Mouse (Mus musculus): ENCODE measurements around the gene Scfd2. TPM values are rescaled to one million over a fixed set of nuclear protein-coding genes. Genes with fewer than 3 reads are reported as not detected.

The Scfd2 gene
- total and polyA plus RNA-seq, 2 experiments, result 8.5 to 11.5 TPM

DNA sequence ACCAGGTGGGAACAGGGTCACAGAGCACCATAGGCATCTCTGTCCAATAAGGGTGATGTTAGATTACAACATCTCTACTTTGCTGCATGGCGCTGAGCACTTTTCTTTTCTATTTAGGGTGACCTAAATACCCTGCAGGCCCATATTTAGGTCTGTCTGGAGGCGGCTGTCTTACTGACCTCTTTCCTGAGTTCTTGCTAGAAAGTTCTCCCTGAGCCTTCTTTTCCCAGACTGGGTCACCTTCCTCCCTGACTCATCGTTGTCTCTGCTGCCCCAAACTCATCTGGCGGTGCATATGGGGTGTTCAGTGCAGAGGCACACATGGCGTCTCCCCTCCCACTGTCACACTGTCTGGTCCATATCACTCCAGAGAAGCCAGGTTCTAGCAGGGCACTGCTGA lies 305.4 kb downstream of the Scfd2 start:
- Histone ChIP-seq H3K27me3 (ENCODE audit: control insufficient read depth, insufficient read depth, low read length) (no peaks in the 10 kb centered on the region), H3K27ac (replicated peaks; ENCODE audit: insufficient read depth, low read depth, low read length) (no peak overlapping the region), H3K4me3 (ENCODE audit: insufficient read depth, low read depth, low read length) (no peak overlapping the region), H3K9ac (ENCODE audit: low read depth, low read length) (no peak overlapping the region), H3K79me2 (ENCODE audit: control insufficient read depth, insufficient read depth, low read length) (no peaks in the 10 kb centered on the region), H3K36me3 (ENCODE audit: control insufficient read depth, insufficient read depth, low read length) (no peaks in the 10 kb centered on the region), H3K4me1 (ENCODE audit: control insufficient read depth, insufficient read depth, low read length) (no peaks in the 10 kb centered on the region)
- no peak for TF ChIP-seq POLR2A (IDR thresholded peaks at IDR 0.05; ENCODE audit: extremely low read depth, insufficient read depth, low read length)
- no peak for TF ChIP-seq CTCF (IDR thresholded peaks at IDR 0.05; ENCODE audit: low read depth, low read length)
- DNase-seq (ENCODE audit: extremely low read depth, low read depth, low spot score), result no peak
- WGBS, result 96% methylated on average over 5 of the region's 5 CpGs

DNA sequence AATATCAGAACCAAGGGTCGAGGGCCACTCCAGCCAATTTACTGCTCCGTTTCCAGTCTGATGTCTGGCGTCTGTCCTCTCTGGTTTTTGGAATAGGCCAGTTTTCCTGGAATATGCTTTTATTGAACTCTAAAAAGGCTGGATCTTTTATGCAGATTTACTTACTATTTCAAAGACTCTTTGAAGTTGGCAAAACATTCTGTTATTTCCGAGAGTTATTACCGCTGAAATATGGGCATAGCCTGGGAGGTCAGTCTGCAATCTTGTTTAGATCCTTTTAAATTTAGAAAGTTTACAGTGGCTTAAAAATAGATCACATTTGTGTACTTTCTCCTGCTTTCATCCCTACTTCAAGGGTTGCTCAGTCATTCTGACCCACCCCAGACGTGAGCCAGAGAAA lies 307.1 kb downstream of the Scfd2 start:
- Histone ChIP-seq H3K4me1 (ENCODE audit: control insufficient read depth, insufficient read depth, low read length) (no peaks in the 10 kb centered on the region), H3K27me3 (ENCODE audit: control insufficient read depth, insufficient read depth, low read length) (no peaks in the 10 kb centered on the region), H3K79me2 (ENCODE audit: control insufficient read depth, insufficient read depth, low read length) (no peaks in the 10 kb centered on the region), H3K4me3 (ENCODE audit: insufficient read depth, low read depth, low read length) (no peak overlapping the region), H3K27ac (replicated peaks; ENCODE audit: insufficient read depth, low read depth, low read length) (no peak overlapping the region), H3K36me3 (ENCODE audit: control insufficient read depth, insufficient read depth, low read length) (no peaks in the 10 kb centered on the region), H3K9ac (ENCODE audit: low read depth, low read length) (no peak overlapping the region)
- no peak for TF ChIP-seq POLR2A (IDR thresholded peaks at IDR 0.05; ENCODE audit: extremely low read depth, insufficient read depth, low read length)
- TF ChIP-seq CTCF (IDR thresholded peaks at IDR 0.05; ENCODE audit: low read depth, low read length), result no peak
- WGBS, result 52% methylated on average over 6 of the region's 6 CpGs
- DNase-seq (ENCODE audit: extremely low read depth, low read depth, low spot score), result no peak

DNA sequence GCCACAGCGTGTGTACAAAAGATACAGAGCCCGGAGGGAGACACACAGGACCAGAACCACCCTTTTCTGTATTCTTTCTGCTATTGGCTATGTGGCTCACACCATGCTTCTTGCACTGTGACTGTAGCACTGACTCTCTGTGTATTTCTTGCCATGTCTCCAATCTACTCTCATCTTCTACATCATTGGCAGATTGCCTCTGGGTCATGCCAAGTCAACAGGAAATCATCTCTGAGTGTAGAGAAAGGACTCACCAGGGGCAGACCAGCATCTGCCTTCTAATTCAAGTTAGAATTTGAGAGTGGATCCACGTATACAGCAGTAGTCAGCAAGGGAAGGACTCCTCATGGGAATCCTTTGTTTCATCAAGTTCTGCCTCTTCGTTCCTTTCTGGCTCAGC lies 308.9 kb downstream of the Scfd2 start:
- no peak overlapping the region for H3K27ac ChIP-seq (replicated peaks; ENCODE audit: insufficient read depth, low read depth, low read length)
- no peaks in the 10 kb centered on the region for H3K79me2 ChIP-seq (ENCODE audit: control insufficient read depth, insufficient read depth, low read length)
- no peak for DNase-seq (ENCODE audit: extremely low read depth, low read depth, low spot score)
- WGBS, result 89% methylated on average over 4 of the region's 4 CpGs
- H3K36me3 ChIP-seq (ENCODE audit: control insufficient read depth, insufficient read depth, low read length), result no peaks in the 10 kb centered on the region
- H3K4me1 ChIP-seq (ENCODE audit: control insufficient read depth, insufficient read depth, low read length), result no peaks in the 10 kb centered on the region
- no peak for TF ChIP-seq POLR2A (IDR thresholded peaks at IDR 0.05; ENCODE audit: extremely low read depth, insufficient read depth, low read length)
- no peak for TF ChIP-seq CTCF (IDR thresholded peaks at IDR 0.05; ENCODE audit: low read depth, low read length)
- no peaks in the 10 kb centered on the region for H3K27me3 ChIP-seq (ENCODE audit: control insufficient read depth, insufficient read depth, low read length)
- H3K4me3 ChIP-seq (ENCODE audit: insufficient read depth, low read depth, low read length), result no peak overlapping the region
- H3K9ac ChIP-seq (ENCODE audit: low read depth, low read length), result no peak overlapping the region

DNA sequence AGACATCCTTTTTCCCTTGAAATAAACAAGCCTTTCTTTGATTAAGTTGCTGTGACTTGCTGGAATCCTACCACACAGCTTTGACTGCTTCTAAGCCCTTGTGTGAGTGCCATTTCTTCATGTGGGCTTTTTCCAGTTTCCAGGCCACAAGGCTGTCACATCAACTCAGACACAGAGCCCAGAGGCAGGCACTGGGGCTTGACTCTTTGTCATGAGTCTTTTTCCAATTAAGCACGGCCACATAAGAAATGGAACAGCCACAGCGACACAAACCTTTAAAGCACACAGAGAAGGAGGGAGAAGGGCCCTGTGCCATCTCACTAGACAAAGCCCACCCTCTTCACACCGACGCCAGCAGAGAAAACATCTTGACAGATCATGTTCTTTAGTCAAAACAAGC lies 313.0 kb downstream of the Scfd2 start:
- DNase-seq (ENCODE audit: extremely low read depth, low read depth, low spot score), result no peak
- H3K4me3 ChIP-seq (ENCODE audit: insufficient read depth, low read depth, low read length), result no peak overlapping the region
- no peak overlapping the region for H3K9ac ChIP-seq (ENCODE audit: low read depth, low read length)
- no peak overlapping the region for H3K27ac ChIP-seq (replicated peaks; ENCODE audit: insufficient read depth, low read depth, low read length)
- 91% methylated on average over 4 of the region's 4 CpGs for WGBS
- H3K4me1 ChIP-seq (ENCODE audit: control insufficient read depth, insufficient read depth, low read length), result no peaks in the 10 kb centered on the region
- no peak for TF ChIP-seq CTCF (IDR thresholded peaks at IDR 0.05; ENCODE audit: low read depth, low read length)
- H3K79me2 ChIP-seq (ENCODE audit: control insufficient read depth, insufficient read depth, low read length), result no peaks in the 10 kb centered on the region
- no peaks in the 10 kb centered on the region for H3K36me3 ChIP-seq (ENCODE audit: control insufficient read depth, insufficient read depth, low read length)
- H3K27me3 ChIP-seq (ENCODE audit: control insufficient read depth, insufficient read depth, low read length), result no peaks in the 10 kb centered on the region

DNA sequence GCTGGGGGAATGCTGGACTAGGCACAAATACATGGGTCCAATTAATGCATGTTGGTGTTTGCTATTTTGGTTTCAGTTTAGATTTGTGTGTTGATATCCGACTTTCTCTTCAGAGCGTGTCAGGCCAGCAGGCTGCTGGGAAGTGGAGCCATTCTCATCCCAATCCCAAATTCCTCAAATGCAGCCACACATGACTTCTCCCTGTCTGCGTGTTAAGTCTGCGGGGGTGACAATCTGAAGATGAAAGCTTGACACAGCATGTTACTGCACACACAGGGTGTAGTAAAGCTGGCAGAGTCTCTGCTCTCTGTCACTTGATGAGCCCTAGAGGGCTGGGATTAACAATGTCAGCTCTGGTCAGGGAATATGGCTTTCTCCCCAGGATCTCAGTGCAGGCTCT lies 316.4 kb downstream of the Scfd2 start:
- H3K27me3 ChIP-seq (ENCODE audit: control insufficient read depth, insufficient read depth, low read length), result no peaks in the 10 kb centered on the region
- no peaks in the 10 kb centered on the region for H3K79me2 ChIP-seq (ENCODE audit: control insufficient read depth, insufficient read depth, low read length)
- no peak overlapping the region for H3K9ac ChIP-seq (ENCODE audit: low read depth, low read length)
- no peaks in the 10 kb centered on the region for H3K4me1 ChIP-seq (ENCODE audit: control insufficient read depth, insufficient read depth, low read length)
- H3K36me3 ChIP-seq (ENCODE audit: control insufficient read depth, insufficient read depth, low read length), result no peaks in the 10 kb centered on the region
- no peak for DNase-seq (ENCODE audit: extremely low read depth, low read depth, low spot score)
- H3K4me3 ChIP-seq (ENCODE audit: insufficient read depth, low read depth, low read length), result no peak overlapping the region
- WGBS, result 86% methylated on average over 4 of the region's 4 CpGs
- H3K27ac ChIP-seq (replicated peaks; ENCODE audit: insufficient read depth, low read depth, low read length), result no peak overlapping the region
- no peak for TF ChIP-seq POLR2A (IDR thresholded peaks at IDR 0.05; ENCODE audit: extremely low read depth, insufficient read depth, low read length)

DNA sequence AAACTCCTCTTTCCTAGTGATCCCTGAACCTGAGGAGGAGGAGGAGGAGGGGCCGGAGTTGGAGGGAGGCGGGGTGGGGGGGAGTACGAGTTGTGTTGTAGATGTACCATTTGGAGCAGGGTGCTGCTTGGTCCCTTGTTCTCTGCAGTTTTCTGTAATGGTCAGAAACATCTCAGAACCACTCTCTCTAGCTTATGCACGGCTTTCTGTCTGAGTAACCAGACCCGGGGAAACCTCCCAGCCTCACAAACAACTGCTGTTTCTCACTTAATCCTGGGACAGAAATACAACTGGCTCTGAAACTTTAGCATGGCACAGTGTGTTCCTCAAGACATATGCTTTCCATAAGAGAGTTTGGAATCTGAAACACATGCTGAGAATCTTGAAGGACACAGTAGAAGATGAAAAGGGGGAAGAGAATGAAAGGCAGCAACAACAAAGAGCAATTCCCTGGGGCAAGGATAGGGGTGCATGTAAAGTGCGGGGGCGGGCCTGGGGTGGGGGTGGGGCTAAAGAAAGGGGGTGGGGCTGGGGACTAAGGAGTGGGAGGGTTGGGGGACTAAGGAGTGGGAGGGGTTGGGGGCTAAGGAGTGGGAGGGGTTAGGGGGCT lies 317.0 kb downstream of the Scfd2 start:
- Histone ChIP-seq H3K4me3 (ENCODE audit: insufficient read depth, low read depth, low read length) (no peak overlapping the region), H3K79me2 (ENCODE audit: control insufficient read depth, insufficient read depth, low read length) (no peaks in the 10 kb centered on the region), H3K27ac (replicated peaks; ENCODE audit: insufficient read depth, low read depth, low read length) (no peak overlapping the region), H3K9ac (ENCODE audit: low read depth, low read length) (no peak overlapping the region), H3K4me1 (ENCODE audit: control insufficient read depth, insufficient read depth, low read length) (no peaks in the 10 kb centered on the region), H3K27me3 (ENCODE audit: control insufficient read depth, insufficient read depth, low read length) (no peaks in the 10 kb centered on the region), H3K36me3 (ENCODE audit: control insufficient read depth, insufficient read depth, low read length) (no peaks in the 10 kb centered on the region)
- no peak for DNase-seq (ENCODE audit: extremely low read depth, low read depth, low spot score)
- TF ChIP-seq CTCF (IDR thresholded peaks at IDR 0.05; ENCODE audit: low read depth, low read length) (no peak), POLR2A (IDR thresholded peaks at IDR 0.05; ENCODE audit: extremely low read depth, insufficient read depth, low read length) (no peak)
- WGBS, result 77% methylated on average over 7 of the region's 7 CpGs

All from liver, adult 2 months (tissue).